Mouse (Mus musculus) heart, postnatal 36 days (tissue): ENCODE data around the gene Sema4c. TPM values are rescaled to one million over a fixed set of nuclear protein-coding genes. Genes with fewer than 3 reads are reported as not detected.

Experiments
- DNase-seq, 2 experiments: peaks; one replicate each; pipeline ENCODE4 v3.0.0; 2021 to 2022
- intact Hi-C: fragments of 180-260 bp; cut with DNase I; formaldehyde crosslinking; loops from one replicate; pipeline ENCODE4 v1.15.1; 2025
- total RNA-seq, 2 experiments: library from RNA; stranded (reverse); gene quantifications; 2 replicates each; pipeline ENCODE4 v1.2.3; 2021

Sema4c gene
- total RNA-seq, 2 experiments from 2014 or later = 15.0 to 17.1 TPM

DNA sequence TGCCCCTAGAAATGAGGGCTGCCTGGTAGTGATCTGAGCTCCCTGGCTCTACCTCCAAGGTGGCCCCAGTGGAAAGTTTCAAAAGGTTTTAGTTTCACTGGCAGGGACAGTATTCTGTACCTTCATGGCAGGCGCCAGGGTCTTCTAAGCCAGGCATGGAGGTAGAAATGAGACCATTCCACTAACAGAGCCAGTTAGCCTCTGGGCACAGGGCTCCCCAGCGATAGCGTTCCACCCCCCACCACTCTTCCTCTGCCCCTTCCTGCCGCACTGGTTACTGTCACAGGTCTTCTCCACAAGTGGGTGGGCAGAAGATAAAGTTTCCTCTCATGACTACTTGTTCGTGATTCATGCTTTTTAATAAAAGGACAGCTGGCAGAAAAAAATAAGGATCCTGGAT is 1.7 kb upstream of the Sema4c start:
- intact Hi-C loops = no loop called here
- DNase-seq = no peak

DNA sequence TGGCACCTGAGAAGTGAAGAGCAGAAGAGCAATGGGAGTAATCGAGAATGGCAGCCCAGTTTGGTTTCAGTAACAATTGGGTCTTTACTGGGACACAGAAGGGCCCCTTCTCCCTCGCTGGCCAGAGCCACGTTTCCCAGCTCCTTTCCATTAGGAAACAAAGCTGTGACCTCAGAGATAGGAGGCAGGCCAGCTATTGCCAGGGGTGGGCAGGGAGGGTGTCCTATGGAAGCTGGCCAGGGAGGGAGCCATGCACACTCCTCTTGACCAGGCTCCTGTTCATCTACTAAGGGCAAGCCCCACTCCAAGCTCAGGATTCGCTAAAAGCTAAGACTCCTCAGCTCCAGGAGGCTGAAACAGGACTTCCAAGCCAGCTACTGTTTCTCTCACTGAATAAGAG is 1.1 kb upstream of the Sema4c start:
- no peak for DNase-seq
- intact Hi-C loops = no loop called here

DNA sequence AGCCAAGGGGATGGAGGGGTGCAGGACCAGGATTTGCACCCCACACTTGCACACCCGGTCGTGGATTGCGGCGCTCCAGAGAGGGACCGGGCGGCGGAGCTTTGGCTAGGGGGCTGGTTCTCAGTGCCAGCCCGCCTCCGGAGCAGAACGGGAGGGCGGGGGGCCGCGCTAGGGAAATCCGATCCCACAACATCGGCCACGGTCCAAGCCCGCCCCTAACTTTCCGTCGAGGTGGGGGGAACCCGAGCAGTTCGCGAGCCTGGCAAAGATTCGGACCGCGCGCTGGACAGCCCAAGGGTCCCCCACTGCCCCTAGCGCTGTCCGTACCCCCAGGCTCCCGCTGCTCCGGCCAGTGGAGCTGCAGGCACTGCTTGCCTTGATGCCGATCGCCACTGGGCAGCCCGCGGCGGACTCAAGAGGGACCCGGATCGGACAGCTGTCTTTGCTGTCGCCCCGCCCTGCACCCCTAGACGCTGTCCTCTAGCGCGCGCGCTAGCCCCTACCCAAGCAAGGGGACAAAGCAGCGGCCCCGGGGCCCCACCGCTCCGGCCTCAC is 615 bp downstream of the Sema4c start:
- intact Hi-C loops = loop anchor here (2.0 kb wide), 1 partner anchor 55 kb away; no protein-coding TSS in a partner anchor
- peak; percentile 88 to 90 for DNase-seq

DNA sequence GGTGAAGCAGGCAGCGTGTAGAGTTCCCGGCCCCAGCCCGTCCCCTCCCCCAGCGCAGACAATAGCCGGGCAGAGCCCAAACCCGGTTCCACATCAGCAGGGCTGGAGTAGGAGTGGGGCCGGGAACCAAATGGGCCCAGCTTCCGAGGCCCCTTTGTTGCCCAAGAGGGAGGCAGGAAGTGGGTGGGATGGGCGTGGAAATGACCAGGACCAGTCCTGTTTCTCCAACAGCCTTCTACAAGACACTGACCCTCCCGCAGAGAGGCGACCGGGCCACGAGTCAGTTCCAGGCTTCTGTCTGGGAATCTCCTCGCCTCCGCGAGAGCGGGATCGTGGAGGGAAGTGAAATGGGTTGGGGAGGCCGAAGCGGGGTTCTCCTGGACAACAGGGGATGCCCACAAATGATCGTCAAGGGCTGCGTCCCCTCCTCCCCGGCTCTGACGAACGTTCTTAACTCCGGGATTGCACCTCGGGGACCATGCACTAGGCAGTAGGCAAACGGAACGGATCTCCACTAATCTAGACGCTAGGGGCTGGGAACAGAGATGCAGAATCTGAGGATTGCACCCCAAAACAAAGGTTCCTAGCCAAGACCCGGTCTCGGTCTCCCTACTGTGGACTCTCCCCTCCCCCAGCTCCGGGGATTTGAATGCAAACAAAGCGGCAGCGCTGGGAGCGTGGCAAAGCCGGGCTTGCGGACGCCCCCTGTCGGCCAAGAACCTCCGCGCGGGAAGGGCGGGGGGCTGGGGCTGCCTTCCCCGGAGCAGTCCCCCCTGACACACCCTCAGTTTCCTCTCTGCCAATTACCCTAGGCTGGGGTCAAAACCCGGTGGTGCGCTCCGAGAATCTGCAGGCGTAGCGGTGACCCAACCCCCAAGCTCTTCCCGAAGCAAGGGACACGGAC is 1.3 kb downstream of the Sema4c start:
- intact Hi-C loops = loop anchor here (2.0 kb wide), 1 partner anchor 56 kb away; no protein-coding TSS in a partner anchor
- peak; percentile 95 for DNase-seq

DNA sequence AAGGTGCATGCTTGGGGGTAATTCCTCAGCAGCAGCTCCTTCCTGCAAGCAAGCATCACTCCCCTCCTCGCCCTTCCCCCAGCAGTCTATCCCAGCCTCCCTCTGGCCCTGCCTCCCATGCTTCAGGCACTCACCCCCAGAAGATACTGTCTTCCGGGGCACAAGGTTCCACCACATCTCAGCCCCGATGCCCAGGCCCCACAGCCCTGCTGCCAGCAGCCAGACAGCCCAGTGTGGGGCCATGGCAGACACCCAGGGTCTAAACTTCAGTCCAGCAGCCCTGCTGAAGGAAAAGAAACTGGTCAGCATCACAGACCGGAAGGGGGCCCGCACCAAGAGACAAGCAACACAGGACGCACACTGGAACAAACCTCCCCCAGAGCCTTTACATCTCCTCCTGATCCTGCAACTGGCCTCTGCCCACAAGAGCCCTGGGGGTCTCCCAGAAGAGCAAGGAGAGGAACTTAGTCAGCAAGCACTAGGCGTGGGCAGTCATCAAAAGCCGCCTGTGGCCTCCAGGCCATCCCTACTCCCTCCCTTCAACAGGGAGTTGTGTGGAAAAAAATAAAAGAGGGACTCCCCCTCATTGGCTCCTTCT is 2.3 kb downstream of the Sema4c start:
- peak; percentile 29 to 42 for DNase-seq
- intact Hi-C loops = loop anchor here (2.0 kb wide), 1 partner anchor 57 kb away; no protein-coding TSS in a partner anchor

DNA sequence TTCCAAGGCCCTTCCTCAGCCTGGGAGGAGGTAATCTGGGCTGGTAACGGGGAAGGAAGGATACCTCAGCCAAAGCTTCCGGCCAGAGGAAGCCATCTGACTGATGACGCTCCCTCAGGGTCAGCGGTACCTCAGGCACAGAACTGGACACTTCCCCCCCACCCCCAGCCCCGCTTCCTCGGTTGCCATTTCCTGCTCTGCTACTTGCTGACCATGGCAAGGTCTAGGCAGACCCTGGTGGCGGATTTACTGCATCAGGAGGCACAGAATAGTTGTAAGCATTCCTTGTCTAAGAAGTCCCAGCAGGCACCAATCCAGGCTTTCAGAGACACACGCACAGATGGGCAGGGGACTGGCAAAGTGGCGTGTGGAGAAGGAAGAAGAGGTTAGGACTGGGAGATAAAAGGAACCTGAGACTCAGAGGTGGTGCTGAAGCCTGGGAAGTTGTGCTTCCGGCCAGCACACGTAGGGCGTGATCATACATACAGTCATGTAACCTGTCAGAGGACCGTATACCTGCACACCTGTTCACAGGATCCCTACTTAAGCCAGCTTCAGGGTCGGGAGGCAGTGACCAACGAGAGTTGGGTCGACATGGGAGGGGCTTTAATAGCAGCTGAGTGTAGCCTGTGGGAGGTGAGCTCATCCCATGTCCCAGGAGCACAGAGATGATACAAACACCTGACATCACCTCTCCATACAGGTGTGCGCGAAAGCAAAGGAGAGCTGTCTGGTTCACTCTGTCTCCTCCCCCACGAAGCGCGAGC is 3.3 kb downstream of the Sema4c start:
- intact Hi-C loops = no loop called here

DNA sequence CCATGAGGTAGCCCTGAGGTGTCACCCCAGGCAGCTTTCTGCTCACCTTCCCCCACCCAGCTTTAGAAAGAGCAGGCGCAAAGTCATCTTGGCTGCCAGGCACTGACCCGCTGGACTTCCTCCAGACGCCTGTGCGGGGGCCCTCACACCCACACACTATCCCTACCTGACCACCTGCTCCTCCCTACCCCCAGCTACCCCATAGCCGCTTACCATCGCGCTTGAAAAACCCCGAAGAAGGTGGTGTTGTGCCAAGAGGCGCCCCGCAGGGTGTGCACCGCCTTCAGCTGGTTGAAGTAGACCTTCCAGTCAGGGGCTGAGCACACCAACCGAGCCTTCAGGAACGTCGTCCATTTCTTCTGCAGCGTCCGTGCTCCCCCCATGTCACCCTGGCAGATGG is 5.6 kb downstream of the Sema4c start:
- intact Hi-C loops = loop anchor here (1.0 kb wide), 1 partner anchor 80 kb away; no protein-coding TSS in a partner anchor

More for the DNA sequence above, 3.3 kb downstream of the Sema4c start:
- peak in 1 of 2 experiments; percentile 28 for DNase-seq

DNA sequence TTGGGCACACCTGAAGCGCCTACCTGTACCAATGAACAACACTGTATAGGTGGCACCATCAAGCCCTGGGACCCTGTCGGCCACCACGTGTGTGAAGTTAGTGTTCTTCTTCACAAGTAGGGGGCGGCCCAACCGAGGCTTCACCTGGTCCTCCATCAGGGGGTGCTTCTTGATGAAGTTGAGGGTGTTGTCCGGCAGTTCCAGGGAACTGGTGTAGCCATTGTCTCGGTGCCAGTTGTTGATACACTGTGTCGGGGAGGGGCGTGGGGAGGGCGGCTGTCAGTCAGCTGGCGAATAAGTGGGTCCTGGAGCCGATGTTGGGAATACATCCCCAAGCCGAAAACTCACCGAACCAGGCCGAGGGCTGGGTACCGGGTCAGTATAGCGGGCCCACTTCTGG is 6.2 kb downstream of the Sema4c start:
- intact Hi-C loops = loop anchor here (1.0 kb wide), 1 partner anchor 80 kb away; no protein-coding TSS in a partner anchor

More for the DNA sequence above, 5.6 kb downstream of the Sema4c start:
- no peak for DNase-seq

DNA sequence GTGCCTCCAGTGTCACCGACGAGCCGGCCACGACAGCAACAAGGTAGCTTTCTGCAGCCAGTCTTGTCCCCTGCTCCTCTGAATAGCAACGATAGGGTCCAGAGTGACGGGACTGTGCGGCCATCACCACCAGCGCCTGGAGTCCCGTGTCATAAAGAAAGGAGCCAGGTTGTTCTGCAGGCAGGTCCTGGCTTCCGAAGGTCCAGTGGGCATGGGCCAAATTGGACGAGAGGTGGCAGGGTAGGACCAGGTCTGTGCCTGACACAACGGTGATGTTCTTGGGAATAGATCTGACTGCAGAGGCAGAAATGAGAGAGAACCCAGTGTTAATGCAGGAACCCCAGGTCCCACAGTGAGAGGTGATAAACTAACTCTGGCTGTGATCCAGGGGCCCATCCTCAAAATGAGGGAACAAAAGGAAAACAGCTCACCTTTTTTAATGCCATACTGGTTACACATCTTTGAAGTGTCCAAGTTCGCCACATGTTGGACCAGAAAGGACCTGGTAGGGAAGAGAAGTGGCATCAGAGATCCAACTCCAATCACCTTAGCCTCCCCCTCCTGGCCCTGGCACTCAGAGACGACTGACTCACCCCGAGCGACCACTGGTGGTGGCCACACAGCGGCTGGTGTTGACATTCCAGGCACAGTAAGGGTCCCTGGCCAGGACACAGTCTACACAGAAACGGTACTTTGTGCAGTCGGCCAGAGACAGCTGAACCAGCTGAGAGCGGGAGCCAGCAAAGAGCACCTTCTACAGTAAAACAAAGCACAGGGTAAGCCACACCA is 7.9 kb downstream of the Sema4c start:
- intact Hi-C loops = no loop called here
- no peak for DNase-seq

More for the DNA sequence above, 6.2 kb downstream of the Sema4c start:
- no peak for DNase-seq

DNA sequence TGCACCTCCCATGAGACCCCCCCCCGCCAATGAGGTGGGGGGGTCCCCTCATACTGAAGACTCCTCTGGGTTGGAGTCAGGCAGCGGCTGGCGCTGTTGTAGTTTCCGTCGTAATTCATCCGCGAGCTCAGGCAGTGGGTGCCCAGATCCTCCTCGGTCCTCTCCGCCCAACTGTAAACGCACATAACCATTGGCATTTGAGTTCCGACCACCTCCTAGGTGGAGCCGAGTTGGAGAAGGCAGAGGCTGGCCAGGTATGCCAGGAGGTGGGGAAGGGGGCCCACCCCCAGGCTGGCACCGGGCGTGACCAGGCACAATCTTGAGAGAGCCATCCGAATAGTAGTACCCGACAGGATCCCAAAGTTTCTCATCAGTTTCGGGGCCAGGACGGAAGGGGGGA is 8.7 kb downstream of the Sema4c start:
- intact Hi-C loops = loop anchor here (5.0 kb wide), 1 partner anchor 188 kb away; no protein-coding TSS in a partner anchor
- no peak for DNase-seq

DNA sequence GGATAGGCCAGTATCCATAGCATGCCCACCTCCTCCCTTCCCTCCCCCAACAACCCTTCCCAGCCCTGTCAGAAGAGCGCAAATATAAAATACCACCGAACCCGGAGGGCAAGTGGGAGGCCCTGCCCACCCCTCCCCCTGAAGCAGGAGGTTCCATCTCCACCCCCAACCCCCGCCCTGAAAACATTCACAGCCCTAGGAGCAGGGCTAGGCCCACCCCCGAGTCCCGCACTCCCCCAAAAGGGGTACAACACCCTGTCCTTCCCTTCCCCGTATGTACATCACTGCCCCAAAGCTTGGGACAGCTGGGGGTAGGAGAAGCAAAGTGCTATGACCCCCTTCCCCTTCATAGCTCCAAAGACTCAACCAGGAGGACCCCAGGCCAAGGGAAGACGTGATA is 9.4 kb downstream of the Sema4c start:
- intact Hi-C loops = loop anchor here (5.0 kb wide), 1 partner anchor 189 kb away; no protein-coding TSS in a partner anchor
- DNase-seq = no peak

DNA sequence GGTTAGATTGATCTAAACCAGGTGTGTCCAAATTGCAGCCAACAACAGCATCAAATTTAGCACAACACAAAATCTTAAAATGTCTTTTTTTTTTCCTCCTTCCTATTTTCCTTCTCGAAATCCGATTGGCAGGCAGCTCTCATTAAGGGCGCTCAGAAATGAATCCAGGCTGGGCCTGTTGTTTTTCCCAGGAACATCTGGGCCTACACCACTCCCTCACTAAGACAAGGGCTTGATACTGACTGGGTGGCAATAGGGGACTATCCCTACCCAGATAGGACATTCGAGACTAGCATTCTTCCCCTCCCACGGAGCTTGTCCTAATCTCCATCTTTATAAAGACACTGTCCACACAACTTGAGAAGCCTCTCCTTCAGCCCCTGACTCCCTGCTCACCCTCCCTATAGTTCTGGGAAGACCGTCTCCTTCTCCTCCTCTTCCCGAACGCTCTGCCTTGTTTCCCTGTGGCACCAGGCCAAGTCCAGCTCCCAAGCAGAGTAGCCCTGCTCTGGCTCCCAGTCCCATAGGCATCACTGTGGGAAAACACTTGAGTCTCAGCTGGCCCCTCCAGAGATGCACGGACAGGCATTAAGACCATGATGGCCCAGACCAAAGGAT is 10.1 kb downstream of the Sema4c start:
- DNase-seq = peak; percentile 57 to 68
- intact Hi-C loops = loop anchor here (1.0 to 5.0 kb wide), 4 partner anchors 87 to 189 kb away; no protein-coding TSS in a partner anchor

DNA sequence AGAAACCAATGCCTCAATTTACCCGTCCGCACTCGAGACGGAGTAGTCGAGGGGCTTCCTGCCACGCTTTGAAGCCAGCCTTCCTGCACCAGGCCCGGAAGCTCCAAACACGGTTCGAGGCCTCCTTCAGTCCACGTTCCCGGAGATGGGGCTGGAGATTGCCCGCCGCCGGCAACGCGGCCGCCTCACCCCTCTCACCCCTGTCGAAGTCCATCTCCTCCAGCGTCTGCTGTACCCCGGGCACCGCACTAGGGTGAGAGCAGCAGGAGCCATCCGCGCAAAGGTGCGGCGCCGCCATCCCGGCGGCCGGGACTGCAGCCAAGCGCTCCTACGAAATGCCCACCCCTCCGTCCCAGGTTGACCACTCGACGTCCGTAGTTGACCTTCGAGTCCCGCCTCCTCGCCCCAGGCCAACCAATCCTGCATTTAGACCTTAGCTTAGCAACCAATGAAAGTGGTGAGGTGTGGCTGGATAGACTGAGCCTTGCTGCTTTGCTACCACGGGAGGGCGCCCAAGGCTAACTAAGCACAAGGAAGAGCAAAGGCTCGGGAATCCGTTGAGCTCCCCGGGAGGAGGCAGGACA is 11.2 kb downstream of the Sema4c start, which contains the start of gene Ankrd39:
Gene Ankrd39, minus strand, starts transcription at position 558 of the 584 bp plus-strand sequence.
- intact Hi-C loops = loop anchor here (1.0 to 5.0 kb wide), 4 partner anchors 88 to 190 kb away; no protein-coding TSS in a partner anchor
- DNase-seq = peak; percentile 94 to 97

DNA sequence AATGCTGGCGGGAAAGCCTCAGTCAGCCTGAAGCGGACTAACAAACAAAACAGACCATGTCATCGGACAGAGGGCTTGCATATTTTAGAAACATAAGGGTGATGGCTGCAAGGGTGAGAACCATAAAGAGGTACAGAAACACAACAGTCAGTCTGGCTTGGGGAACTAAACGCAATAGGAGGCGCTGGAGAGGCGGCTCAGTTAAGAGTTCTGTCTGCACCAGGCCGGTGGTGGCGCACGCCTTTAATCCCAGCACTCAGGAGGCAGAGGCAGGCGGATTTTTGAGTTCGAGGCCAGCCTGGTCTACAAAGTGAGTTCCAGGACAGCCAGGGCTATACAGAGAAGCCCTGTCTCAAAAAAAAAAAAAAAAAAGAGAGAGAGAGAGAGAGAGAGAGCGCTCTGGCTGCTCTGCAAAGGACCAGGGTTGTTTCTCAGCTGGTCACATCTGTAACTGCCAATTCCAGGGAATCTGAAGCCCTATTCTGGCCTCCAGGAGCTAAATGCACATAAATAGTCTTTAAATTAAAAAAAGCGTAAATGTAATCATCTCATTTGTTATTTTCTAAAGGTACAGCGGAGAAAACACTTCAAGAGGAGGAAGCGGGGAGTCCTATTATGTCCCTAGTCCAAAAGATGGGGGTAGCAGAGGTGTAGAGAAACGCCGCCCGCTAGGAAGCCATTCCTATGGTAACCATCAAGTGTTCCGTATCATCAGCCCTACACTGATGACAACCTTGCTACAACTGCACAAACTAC is 12.1 kb downstream of the Sema4c start:
- intact Hi-C loops = loop anchor here (5.0 kb wide), 1 partner anchor 191 kb away; no protein-coding TSS in a partner anchor
- no peak for DNase-seq

DNA sequence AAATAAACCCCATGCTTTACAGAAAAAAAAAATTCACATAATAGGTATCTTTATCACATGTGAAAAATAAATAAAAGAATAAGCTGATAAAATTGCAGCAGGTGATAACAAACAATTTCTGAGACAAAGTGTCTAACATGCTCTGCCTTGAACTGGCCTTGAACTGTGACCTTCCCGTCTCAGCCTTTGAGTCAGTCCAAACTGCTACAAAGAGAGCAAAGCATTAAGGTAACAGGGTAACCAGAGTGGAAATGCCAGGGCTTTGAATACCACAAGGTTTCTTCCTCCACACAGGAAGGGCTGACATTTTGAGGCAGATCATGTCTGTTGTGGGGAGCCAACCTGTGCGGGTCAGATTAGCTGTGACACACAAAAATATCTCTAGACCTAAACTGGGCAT is 12.8 kb downstream of the Sema4c start:
- no peak for DNase-seq
- intact Hi-C loops = loop anchor here (5.0 kb wide), 1 partner anchor 192 kb away; no protein-coding TSS in a partner anchor

DNA sequence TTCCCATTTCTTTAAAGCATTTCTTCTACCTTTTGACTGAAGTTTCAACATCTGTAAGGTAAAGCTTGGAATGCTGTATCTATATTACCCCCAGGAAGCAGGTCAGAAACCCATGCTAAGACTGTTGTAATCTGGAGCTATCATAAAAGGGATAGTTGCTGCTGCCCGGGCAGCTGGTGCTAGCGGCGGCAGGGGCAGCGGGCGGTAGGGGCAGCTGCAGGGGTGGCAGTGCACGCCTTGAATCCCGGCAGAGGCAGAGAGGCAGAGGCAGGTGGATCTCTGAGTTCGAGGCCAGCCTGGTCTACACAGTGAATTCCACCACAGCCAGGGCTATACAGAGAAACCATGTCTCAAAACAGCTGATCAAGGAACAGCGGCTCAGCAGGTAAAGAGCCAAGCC is 15.2 kb downstream of the Sema4c start:
- DNase-seq = no peak
- intact Hi-C loops = no loop called here

DNA sequence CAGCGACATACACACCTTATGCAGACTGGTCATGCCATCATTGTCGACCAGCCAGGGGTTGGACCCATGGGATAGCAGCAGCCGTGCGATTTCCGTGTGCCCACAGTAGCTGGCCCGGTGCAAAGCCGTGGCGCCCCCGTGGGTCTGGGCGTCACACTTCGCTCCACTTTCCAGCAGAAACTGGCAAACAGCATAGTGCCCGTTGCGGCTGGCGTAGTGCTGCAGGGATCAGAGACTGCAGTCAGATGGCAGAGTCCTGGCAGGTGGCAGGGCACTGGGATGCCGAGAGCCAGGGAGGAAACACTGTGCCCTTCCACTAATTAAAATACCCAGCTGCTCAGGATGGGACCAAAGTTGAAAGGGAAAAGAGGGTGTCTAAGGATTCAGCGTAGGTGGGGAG is 16.3 kb downstream of the Sema4c start:
- DNase-seq = no peak
- intact Hi-C loops = no loop called here

DNA sequence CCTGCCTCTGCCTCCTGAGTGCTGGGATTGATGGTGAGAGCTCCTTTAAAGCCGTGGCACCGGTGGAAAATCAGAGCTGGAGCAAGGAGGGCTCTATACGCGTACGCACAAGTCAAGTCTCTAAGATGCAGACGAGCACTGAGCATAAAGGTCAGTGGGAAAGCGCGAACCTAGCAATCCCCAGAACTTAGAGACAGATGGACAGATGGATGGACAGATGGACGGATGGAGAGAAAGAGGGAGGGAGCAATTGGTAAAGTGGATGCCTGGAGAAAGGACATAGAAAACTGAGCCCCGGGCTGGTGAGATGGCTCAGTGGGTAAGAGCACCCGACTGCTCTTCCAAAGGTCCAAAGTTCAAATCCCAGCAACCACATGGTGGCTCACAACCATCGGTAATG is 17.3 kb downstream of the Sema4c start:
- intact Hi-C loops = no loop called here

More for the DNA sequence above, 17.3 kb downstream of the Sema4c start:
- no peak for DNase-seq
